25 mouse cellular contexts compared by ENCODE assay signal in genomic region chr7:91919099-91919498, GRCm38 (mm10).
DNase-seq lines count a peak whose midpoint lies in the region; ATAC-seq and TF ChIP-seq lines count a peak whose summit lies in the region.
"Had no signal": no experiment of that assay in that cellular context is flagged by ENCODE, and none has a peak within 500 bp of the region (broad histone marks: within the 10 kb centered on the region; RNA-seq: fewer than 3 reads in every experiment).

No protein-coding gene starts in this region.

- no peak overlapping the region for H3K4me3 ChIP-seq in layer of hippocampus, adult 2 months
- H3K4me3 ChIP-seq: embryonic facial prominence, embryonic 10.5 days; embryonic facial prominence, embryonic 13.5 days; erythroblast, embryonic 14.5 days; forebrain, embryonic 12.5 days; hindbrain, embryonic 10.5 days; hindbrain, embryonic 13.5 days; intestine, embryonic 15.5 days had no signal

- no peak for DNase-seq in frontal cortex, postnatal 36 days (ENCODE audit: low spot score in 2 of 2)
- DNase-seq in layer of hippocampus, adult 2 months (ENCODE audit: low spot score in 2 of 2) = peak in 1 of 2 experiments; percentile 35
- peak; percentile 35 to 49 for DNase-seq in layer of hippocampus, postnatal 14 days (ENCODE audit: low spot score in 2 of 2)
- DNase-seq in heart, postnatal 25 days (ENCODE audit: low spot score) = no peak
- DNase-seq in ovary, postnatal 14 days (ENCODE audit: low spot score) = no peak
- DNase-seq: adrenal gland, adult 2 months; adrenal gland, postnatal 14 days; B cell, adult 2 months; cerebellum, adult 11-12 months; cerebellum, adult 8-10 months; cerebellum, postnatal 10 days; cerebellum, postnatal 36 days; embryo, embryonic 11 days; gastrocnemius, postnatal 14 days; heart, adult 11 months; heart, postnatal 36 days had no signal

- peak; percentile 9; the same call in 1 of the 2 replicates for ATAC-seq in frontal cortex, adult (ENCODE audit: low TSS enrichment)
- ATAC-seq: forebrain, embryonic 16.5 days; intestine, embryonic 15.5 days had no signal

- intact Hi-C loops in heart, postnatal 25 days (cut with DNase I) = no loop called here

- no peak for TF ChIP-seq CTCF in layer of hippocampus, adult 2 months (conservative IDR thresholded peaks at IDR 0.05)

- peak overlapping the region; percentile 76 for H3K27ac ChIP-seq in layer of hippocampus, adult 2 months
- H3K27ac ChIP-seq: embryonic facial prominence, embryonic 10.5 days; embryonic facial prominence, embryonic 13.5 days; forebrain, embryonic 12.5 days; hindbrain, embryonic 10.5 days; hindbrain, embryonic 13.5 days; intestine, embryonic 15.5 days had no signal

Comparison
In these comparisons a context has a peak if more than half of its experiments do, and no peak if none do; other contexts are left out.
1. DNase-seq: peak in layer of hippocampus, postnatal 14 days (2 of 2); none in frontal cortex, postnatal 36 days (0 of 2), heart, postnatal 25 days (single experiment) and ovary, postnatal 14 days (single experiment).